Mouse (Mus musculus) midbrain, embryonic 10.5 days (tissue): ENCODE measurements around the gene Nudt19. TPM values are rescaled to one million over a fixed set of nuclear protein-coding genes. Genes with fewer than 3 reads are reported as not detected.

Experiments
- DNase-seq: peaks from one replicate; pipeline ENCODE4 v3.0.0-alpha.2; 2017; ENCODE audit warnings: low spot score
- H3K27ac ChIP-seq: fragments of 300-500 bp; sonication (generic); replicated peaks from 2 replicates; pipeline ENCODE4 v1.5.1; 2016; ENCODE audit warnings: mild to moderate bottlenecking
- H3K27me3 ChIP-seq: fragments of 300-500 bp; sonication (generic); 2 replicates; pipeline ENCODE4 v1.6.1; 2016; ENCODE audit warnings: low read depth, mild to moderate bottlenecking; ENCODE audit not compliant: poor library complexity, severe bottlenecking
- H3K36me3 ChIP-seq: fragments of 300-500 bp; sonication (generic); 2 replicates; pipeline ENCODE4 v1.6.1; 2016; ENCODE audit warnings: mild to moderate bottlenecking, moderate library complexity
- H3K4me1 ChIP-seq: fragments of 300-500 bp; sonication (generic); 2 replicates; pipeline ENCODE4 v1.6.1; 2016
- H3K4me3 ChIP-seq: fragments of 300-500 bp; sonication (generic); 2 replicates; pipeline ENCODE4 v1.5.1; 2016; ENCODE audit warnings: mild to moderate bottlenecking, moderate library complexity
- H3K9me3 ChIP-seq: fragments of 300-500 bp; sonication (generic); replicated peaks from 2 replicates; pipeline ENCODE4 v1.6.1; 2016; ENCODE audit warnings: mild to moderate bottlenecking
- WGBS: fragments of 180-500 bp; shearing (Covaris S2); methylation state at CpG from one replicate; pipeline ENCODE4 v1.1.7; 2016; 5-methylcytosine and 5-hydroxymethylcytosine counted together
- polyA plus RNA-seq: library from polyadenylated mRNA; unstranded; fragments of >200 nt; fragmentation: Nextera tagmentation; extraction: Ambion mirVana; gene quantifications from 2 replicates; pipeline ENCODE4 v1.2.1, GENCODE M21; 2016

The Nudt19 gene
- polyA plus RNA-seq = 47.4 and 48.9 TPM in 2 replicates

DNA sequence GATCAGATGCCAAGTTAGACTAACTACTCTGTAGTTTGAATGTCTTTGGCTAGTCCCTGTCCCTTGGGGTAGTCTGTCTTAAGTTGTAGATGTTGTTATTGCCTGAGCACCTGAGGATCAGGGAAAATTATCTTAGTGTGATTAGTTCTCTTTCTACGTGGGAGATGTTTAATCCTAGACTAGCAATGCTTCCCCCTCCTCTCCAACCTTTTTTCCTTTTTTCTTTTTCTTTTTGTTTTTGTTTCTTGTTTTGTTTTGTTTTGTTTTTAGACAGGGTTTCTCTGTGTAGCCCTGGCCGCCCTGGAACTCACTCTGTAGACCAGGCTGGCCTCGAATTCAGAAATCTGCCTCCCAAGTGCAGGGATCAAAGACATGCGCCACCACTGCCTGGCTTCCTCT, at the start of gene Nudt19:
Gene Nudt19, minus strand, starts transcription at position 100 of the 399 bp plus-strand sequence.
- DNase-seq = no peak
- Histone ChIP-seq H3K27me3 (no peaks in the 10 kb centered on the region), H3K36me3 (peaks cover 4% of the 10 kb centered on the region), H3K27ac (peak within 1 kb of the TSS; percentile 98), H3K9me3 (no peaks in the 10 kb centered on the region), H3K4me3 (peak within 1 kb of the TSS; percentile 87), H3K4me1 (peaks cover 20% of the 10 kb centered on the region)
- 79% methylated on average over 4 of the region's 4 CpGs for WGBS

DNA sequence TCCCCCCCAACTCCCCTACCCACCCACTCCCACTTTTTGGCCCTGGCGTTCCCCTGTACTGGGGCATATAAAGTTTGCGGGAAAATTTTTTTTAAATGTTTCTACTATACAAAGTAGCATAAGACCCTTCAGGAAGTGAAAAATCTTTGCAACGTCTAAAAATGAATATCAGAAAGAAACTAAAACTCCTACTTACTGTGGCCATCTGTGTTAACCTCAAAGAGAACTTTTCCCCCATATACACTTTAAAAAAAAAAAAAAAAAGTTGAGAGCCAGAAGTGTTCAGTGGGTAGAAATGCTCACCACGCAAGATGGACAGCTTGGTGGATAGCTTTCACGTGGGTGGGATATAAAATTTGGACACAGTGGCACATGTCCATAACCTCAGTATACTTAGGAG, 46.7 kb upstream of the Nudt19 start:
- DNase-seq = no peak
- 95% methylated on average over 5 of the region's 5 CpGs for WGBS

DNA sequence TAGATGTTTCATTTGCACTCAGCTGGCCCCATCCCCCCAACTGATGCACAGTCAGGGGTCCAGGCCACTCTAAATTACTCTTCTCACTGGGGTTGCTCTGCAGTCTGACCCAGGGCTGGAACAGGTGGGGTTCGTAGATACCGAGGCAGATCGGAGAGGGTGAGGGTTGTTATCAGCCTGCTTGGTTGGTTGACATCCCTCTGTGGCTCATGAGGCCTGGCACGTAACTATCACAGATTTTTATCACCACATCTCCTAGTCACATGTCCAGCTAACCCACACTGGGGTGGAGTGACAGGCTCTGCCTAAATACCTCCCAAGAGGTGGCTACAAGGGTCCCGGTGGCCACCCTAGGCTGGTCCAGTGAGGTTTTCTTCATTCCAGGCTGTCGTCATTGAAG, 45.0 kb upstream of the Nudt19 start:
- H3K27ac ChIP-seq = no peak overlapping the region
- H3K4me3 ChIP-seq = no peak overlapping the region
- H3K4me1 ChIP-seq = no peaks in the 10 kb centered on the region
- 95% methylated on average over 6 of the region's 6 CpGs for WGBS
- peaks cover 56% of the 10 kb centered on the region for H3K36me3 ChIP-seq
- no peak for DNase-seq
- no peaks in the 10 kb centered on the region for H3K9me3 ChIP-seq
- no peaks in the 10 kb centered on the region for H3K27me3 ChIP-seq

More for the DNA sequence above, 46.7 kb upstream of the Nudt19 start:
- Histone ChIP-seq H3K36me3 (peaks cover 64% of the 10 kb centered on the region), H3K9me3 (no peaks in the 10 kb centered on the region), H3K4me1 (no peaks in the 10 kb centered on the region), H3K4me3 (no peak overlapping the region), H3K27ac (no peak overlapping the region), H3K27me3 (no peaks in the 10 kb centered on the region)

DNA sequence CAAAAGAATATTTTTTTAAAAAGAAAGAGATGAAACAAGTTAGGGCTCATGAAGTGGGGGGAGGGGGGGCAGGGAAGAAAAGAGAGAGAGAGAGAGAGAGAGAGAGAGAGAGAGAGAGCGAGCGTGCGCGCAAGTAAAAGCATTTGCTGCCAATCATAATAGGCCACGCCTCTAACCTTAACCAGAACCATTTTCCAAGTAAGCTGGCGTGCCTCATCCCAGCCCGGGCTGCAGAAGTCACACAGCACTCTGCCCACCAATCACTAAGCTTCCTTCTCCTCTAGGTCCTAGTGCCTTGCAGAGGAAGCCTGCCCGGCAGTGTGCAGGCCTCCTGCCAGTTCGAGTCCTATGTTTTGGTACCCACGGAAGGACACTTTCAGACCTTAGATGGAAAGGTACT, 43.9 kb upstream of the Nudt19 start:
- H3K36me3 ChIP-seq = peaks cover 66% of the 10 kb centered on the region
- no peak overlapping the region for H3K27ac ChIP-seq
- 96% methylated on average over 10 of the region's 10 CpGs for WGBS
- H3K4me1 ChIP-seq = no peaks in the 10 kb centered on the region
- H3K9me3 ChIP-seq = no peaks in the 10 kb centered on the region
- no peak overlapping the region for H3K4me3 ChIP-seq
- H3K27me3 ChIP-seq = no peaks in the 10 kb centered on the region
- DNase-seq = no peak

DNA sequence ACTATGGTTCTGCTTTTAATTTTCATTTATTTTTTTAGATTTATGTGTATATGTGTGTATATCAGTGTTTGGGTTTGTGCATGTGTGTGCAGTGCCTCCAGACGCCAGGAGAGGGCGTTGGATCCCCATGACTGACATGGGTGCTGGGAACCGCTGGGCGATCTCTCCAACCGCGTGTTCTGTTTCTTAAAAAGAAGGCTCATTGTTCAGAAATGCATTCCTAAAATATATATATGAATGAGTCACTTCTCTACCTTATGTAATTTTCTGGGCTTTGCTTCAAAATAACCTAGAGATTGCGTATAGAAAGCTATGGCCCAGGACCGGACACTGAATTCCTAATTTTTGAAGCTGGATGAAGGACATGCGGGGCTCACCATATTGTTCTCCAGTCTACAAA, 43.4 kb upstream of the Nudt19 start:
- H3K27me3 ChIP-seq = no peaks in the 10 kb centered on the region
- no peak for DNase-seq
- no peaks in the 10 kb centered on the region for H3K9me3 ChIP-seq
- H3K27ac ChIP-seq = no peak overlapping the region
- no peaks in the 10 kb centered on the region for H3K4me1 ChIP-seq
- H3K36me3 ChIP-seq = peaks cover 70% of the 10 kb centered on the region
- no peak overlapping the region for H3K4me3 ChIP-seq
- WGBS = 94% methylated on average over 9 of the region's 9 CpGs

DNA sequence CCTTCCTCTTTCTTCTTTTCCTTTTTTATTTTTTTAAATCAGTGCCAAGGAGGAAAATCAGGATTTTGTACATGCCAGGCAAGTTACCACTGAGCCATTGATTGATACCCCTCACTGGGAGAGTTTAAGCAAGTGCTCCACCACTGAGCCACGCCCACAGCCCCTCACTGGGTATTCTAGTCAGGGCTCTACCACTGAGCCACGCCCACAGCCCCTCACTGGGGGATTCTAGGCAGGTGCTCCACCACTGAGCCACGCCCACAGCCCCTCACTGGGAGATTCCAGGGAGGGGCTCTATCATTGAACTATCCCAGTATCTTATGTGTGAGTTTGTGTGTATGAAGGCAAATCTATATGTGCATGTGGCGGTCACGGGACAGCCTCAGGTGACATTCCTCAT, 38.2 kb upstream of the Nudt19 start:
- Histone ChIP-seq H3K4me3 (no peak overlapping the region), H3K27ac (no peak overlapping the region), H3K9me3 (no peaks in the 10 kb centered on the region), H3K4me1 (no peaks in the 10 kb centered on the region), H3K36me3 (peaks cover 61% of the 10 kb centered on the region), H3K27me3 (no peaks in the 10 kb centered on the region)
- 90% methylated on average over 5 of the region's 5 CpGs for WGBS
- DNase-seq = no peak

DNA sequence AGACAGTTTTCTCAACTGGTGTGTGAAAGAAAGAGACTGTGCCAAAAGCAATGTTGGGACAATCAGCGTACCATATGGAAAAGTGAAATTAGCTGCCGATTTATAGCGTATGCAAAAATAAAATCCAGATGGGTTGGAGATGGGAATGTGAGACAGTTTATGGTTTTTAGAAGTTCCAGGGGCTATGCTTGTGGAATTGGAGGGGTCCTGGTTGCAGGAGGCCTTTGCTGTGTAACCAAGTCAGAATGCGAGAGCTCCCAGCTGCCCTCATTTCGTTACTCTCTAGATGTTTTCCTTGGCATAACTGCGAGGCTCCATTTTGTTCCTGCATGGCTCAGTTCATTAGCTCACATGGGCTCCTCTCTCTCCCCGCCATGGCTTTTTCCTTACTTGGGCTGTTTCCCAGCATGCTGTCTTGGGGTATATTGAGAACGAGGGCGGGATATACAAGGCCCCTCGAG, 34.7 kb upstream of the Nudt19 start:
- DNase-seq = no peak
- Histone ChIP-seq H3K36me3 (peaks cover 45% of the 10 kb centered on the region), H3K4me3 (no peak overlapping the region), H3K9me3 (no peaks in the 10 kb centered on the region), H3K27ac (no peak overlapping the region), H3K27me3 (no peaks in the 10 kb centered on the region), H3K4me1 (peaks cover 20% of the 10 kb centered on the region)
- 94% methylated on average over 10 of the region's 10 CpGs for WGBS

DNA sequence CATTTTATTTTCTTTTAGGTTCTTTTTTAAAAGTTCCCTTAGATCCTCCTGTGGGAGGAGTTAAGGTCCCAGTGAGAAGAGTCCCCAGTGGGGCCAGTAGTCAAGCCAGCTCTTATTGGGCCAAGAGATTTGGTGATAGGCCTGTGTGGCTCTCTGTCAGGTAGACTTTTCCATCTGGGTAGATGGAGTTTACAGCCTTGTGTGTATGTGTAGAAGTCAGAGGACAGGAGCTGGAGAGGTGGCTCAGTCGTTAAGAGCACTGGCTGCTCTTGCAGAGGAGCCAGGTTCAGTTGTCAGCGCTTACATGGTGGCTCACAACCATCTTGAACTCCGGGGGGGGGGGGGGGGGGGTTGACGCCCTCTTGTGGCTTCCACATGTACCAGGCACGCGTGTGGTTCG, 33.4 kb upstream of the Nudt19 start:
- peaks cover 32% of the 10 kb centered on the region for H3K4me1 ChIP-seq
- no peak overlapping the region for H3K27ac ChIP-seq
- 84% methylated on average over 7 of the region's 7 CpGs for WGBS
- no peak overlapping the region for H3K4me3 ChIP-seq
- H3K9me3 ChIP-seq = no peaks in the 10 kb centered on the region
- H3K27me3 ChIP-seq = peaks cover 10% of the 10 kb centered on the region
- DNase-seq = no peak
- H3K36me3 ChIP-seq = peaks cover 32% of the 10 kb centered on the region

DNA sequence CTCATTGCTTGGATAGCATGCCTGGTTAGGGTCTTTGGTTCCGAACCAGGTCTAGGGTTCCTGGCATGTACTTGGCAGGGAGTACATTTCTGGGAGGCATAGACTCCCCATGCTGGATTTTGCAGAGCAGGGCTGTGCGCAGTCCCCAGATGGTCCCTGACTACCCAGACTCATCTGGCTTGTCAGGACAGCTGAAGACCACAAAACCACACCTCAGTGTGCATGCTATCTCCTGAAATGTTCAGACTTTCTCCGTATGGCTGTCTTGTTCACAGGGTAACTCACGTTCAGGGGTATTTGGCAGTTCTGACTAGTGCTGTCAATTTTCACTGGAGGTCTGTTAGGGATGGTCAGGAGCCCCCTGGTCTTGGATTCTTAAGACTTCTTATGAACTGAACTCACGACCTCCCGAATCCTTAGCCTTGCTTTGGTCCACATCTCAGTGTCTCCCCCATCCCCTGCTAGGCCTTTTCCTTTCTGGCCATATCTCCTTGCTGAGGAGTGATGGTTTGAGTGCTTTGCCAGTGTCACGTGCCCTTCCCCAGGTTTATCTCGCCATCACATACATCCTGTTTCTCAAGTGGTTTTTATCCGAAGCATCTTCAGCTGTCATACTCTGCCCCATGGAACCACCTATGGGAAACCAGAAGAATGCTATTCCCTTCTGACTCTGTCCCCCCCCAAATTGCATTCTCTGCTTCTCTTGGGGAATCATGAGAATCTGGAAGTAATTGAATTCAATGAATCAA, 32.8 kb upstream of the Nudt19 start:
- Histone ChIP-seq H3K4me1 (peaks cover 38% of the 10 kb centered on the region), H3K36me3 (peaks cover 25% of the 10 kb centered on the region), H3K27ac (no peak overlapping the region), H3K27me3 (peaks cover 17% of the 10 kb centered on the region), H3K9me3 (no peaks in the 10 kb centered on the region), H3K4me3 (no peak overlapping the region)
- 93% methylated on average over 9 of the region's 9 CpGs for WGBS
- no peak for DNase-seq

DNA sequence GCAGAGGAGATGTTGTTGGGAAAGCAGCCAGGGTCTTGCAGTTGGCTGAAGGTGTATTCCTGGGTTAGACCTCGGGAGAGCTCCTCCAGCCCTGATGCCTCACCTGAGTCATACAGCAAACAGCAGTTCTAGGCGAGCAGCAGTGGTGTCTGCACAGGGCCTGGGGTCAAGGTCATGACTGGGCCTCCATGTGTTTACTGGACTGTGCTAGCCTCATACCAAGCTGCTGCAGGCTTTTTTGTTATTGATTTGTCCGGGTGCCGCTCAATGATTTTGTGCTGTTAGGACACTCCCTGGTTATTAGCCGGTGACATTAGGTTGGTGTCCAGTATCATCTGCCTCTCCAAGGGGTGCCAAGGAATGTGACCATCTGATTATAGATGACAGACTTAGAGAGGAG, 31.6 kb upstream of the Nudt19 start:
- Histone ChIP-seq H3K36me3 (peaks cover 14% of the 10 kb centered on the region), H3K27me3 (peaks cover 28% of the 10 kb centered on the region), H3K9me3 (no peaks in the 10 kb centered on the region), H3K4me1 (peaks cover 50% of the 10 kb centered on the region), H3K4me3 (0 out of 2 replicates have a peak overlapping the region, but pooled peaks have one; percentile 11), H3K27ac (no peak overlapping the region)
- 82% methylated on average over 5 of the region's 5 CpGs for WGBS
- DNase-seq = no peak

DNA sequence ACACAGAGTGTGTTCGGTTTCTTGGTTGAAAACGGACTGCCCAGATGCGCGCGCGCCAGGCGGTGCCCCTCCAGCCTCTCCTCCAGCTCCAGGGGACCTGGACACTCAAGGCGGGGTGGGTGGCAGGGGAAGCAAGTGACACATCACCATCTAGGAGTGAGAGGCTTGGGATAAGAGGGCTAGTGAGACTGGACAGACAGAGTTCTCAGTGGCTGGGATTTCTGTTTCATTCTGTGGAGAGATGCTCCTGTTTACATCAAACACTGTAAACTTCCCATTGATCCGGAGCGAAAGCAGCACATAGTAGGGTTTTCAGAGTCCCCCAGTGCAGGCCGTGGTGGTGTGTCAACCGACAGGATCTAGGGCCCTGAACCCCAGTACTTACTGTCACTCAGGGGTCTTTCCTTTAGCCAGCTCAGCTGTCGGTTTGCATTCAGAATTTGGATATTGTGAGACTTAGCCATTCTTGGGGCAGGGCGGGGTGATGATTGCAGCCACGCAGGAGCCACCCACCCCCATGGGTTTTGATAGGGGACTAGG, 30.9 kb upstream of the Nudt19 start:
- Histone ChIP-seq H3K9me3 (no peaks in the 10 kb centered on the region), H3K27ac (peak overlapping the region; percentile 88), H3K27me3 (peaks cover 35% of the 10 kb centered on the region), H3K36me3 (peaks cover 7% of the 10 kb centered on the region), H3K4me3 (peak overlapping the region; percentile 84), H3K4me1 (peaks cover 50% of the 10 kb centered on the region)
- WGBS = 23% methylated on average over 15 of the region's 15 CpGs
- DNase-seq = no peak

DNA sequence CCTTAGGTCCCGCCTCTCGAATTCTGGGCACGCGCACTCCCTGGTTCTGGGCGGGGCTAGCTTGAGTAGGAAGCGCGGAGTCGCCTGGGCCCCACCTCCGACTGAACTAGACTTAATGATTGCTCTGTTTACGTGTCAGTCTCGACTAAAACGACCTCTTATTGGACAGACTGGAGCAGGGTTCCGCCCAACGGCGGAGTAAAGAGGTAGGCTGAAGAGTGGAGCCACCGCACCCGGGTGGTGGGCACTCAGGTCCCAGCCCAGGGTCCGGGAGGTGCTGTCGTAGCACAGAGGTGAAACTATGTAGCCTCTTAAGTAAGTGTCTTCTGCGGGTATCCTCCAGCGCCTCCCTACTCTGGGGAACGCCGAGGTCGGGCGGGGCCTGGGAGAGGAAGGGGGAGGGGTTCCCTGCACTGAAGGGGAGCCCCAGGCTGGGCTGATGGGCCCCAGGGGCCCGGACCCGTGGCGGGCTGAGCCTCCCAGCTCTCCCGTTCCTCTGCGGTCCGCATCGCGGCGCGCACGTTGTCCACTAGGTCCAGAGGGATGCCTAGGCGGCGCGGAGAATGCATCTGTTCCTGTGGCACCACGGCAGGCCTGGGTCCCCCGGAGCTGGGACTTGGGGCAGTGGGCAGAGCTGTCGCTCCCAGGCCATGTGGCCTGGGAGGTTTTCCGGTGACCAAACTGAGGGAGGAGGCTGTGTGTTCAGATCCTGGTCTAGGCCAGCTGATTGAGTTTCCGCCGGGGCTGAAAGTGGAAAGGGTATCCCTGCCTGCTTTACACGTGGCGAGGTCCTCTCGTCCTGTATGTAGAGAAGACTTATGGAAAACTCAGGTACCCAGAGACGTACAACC, 30.2 kb upstream of the Nudt19 start, which contains the start of gene Ankrd27:
Gene Ankrd27, plus strand, starts transcription at position 190 of the 851 bp plus-strand sequence.
- peak within 1 kb of the TSS; percentile 88 for H3K27ac ChIP-seq

More for the DNA sequence above, 30.2 kb upstream of the Nudt19 start, which contains the start of gene Ankrd27:
- no peaks in the 10 kb centered on the region for H3K9me3 ChIP-seq
- H3K27me3 ChIP-seq = peaks cover 39% of the 10 kb centered on the region
- H3K36me3 ChIP-seq = no peaks in the 10 kb centered on the region
- under 1% methylated on average over 49 of the region's 49 CpGs for WGBS
- DNase-seq = peak; percentile 95
- peaks cover 50% of the 10 kb centered on the region for H3K4me1 ChIP-seq
- peak within 1 kb of the TSS; percentile 84 for H3K4me3 ChIP-seq
